Mouse (Mus musculus) megakaryocyte-erythroid progenitor cell, adult 5-6 weeks (primary cell): ENCODE measurements around the gene Anapc16. TPM values are rescaled to one million over a fixed set of nuclear protein-coding genes. Genes with fewer than 3 reads are reported as not detected.

ENCODE experiments used
- ATAC-seq: replicated peaks from 2 replicates; pipeline ENCODE4 v1.8.0; 2016; ENCODE audit warnings: mild to moderate bottlenecking, inconsistent platforms; ENCODE audit not compliant: severe bottlenecking, poor library complexity, low FRiP score, low TSS enrichment
- total RNA-seq, 2 experiments: library from RNA; stranded (forward) in 1 of 2; stranded (reverse) in 1 of 2; fragments of 200-1000, 215-1000 nt in 1 of 2; fragments of >200 nt in 1 of 2; fragmentation: Nextera tagmentation in 1 of 2; gene quantifications; 2 replicates each; pipeline ENCODE4 v1.2.3; 2014 to 2017

Gene Anapc16
- 59.5 and 72.3 TPM in 2 replicates for total RNA-seq (2014; fragmentation: Nextera tagmentation)
- 42.1 and 43.2 TPM in 2 replicates for total RNA-seq (2017)

- ATAC-seq, result peak; percentile 88
These were observed at the start of gene Anapc16, which contains the start of gene Ascc1 for GRCm38 (mm10) chr10:60002673-60003212. TSS of gene Anapc16 (minus strand) at chr10:60003135. TSS of gene Ascc1 (plus strand) at chr10:60002805.

- no peak for ATAC-seq
These were observed 47.6 kb upstream of the Anapc16 start for GRCm38 (mm10) chr10:60050581-60050980.

GRCm38 (mm10) chr10:60046696-60047095 is 43.8 kb upstream of the Anapc16 start:
- ATAC-seq, result no peak

- no peak for ATAC-seq
These were observed 39.5 kb upstream of the Anapc16 start for GRCm38 (mm10) chr10:60042350-60042922.

GRCm38 (mm10) chr10:60035744-60036143 is 32.8 kb upstream of the Anapc16 start:
- ATAC-seq, result peak; percentile 69; the same call in 1 of the 2 replicates

- ATAC-seq, result no peak
These were observed 31.7 kb upstream of the Anapc16 start for GRCm38 (mm10) chr10:60034621-60035020.

GRCm38 (mm10) chr10:60033064-60033463 is 30.1 kb upstream of the Anapc16 start:
- ATAC-seq, result no peak

GRCm38 (mm10) chr10:60032622-60033021 is 29.7 kb upstream of the Anapc16 start:
- no peak for ATAC-seq

GRCm38 (mm10) chr10:60031985-60032384 is 29.1 kb upstream of the Anapc16 start:
- no peak for ATAC-seq

GRCm38 (mm10) chr10:60031562-60031961 is 28.6 kb upstream of the Anapc16 start:
- ATAC-seq, result no peak

- ATAC-seq, result no peak
These were observed 26.5 kb upstream of the Anapc16 start for GRCm38 (mm10) chr10:60029387-60029786.

- ATAC-seq, result no peak
These were observed 26.0 kb upstream of the Anapc16 start for GRCm38 (mm10) chr10:60028979-60029378.

- no peak for ATAC-seq
These were observed 25.2 kb upstream of the Anapc16 start for GRCm38 (mm10) chr10:60028181-60028580.

GRCm38 (mm10) chr10:60027619-60028084 is 24.7 kb upstream of the Anapc16 start:
- no peak for ATAC-seq

- ATAC-seq, result no peak
These were observed 23.9 kb upstream of the Anapc16 start for GRCm38 (mm10) chr10:60026759-60027395.

- ATAC-seq, result no peak
These were observed 20.8 kb upstream of the Anapc16 start for GRCm38 (mm10) chr10:60023751-60024150.

GRCm38 (mm10) chr10:60019299-60019698 is 16.4 kb upstream of the Anapc16 start:
- no peak for ATAC-seq

- no peak for ATAC-seq
These were observed 13.3 kb upstream of the Anapc16 start for GRCm38 (mm10) chr10:60016223-60016622.

- ATAC-seq, result no peak
These were observed 6.2 kb upstream of the Anapc16 start for GRCm38 (mm10) chr10:60009115-60009514.

- no peak for ATAC-seq
These were observed 2.3 kb upstream of the Anapc16 start for GRCm38 (mm10) chr10:60005264-60005663.

GRCm38 (mm10) chr10:60003847-60004246 is 912 bp upstream of the Anapc16 start:
- no peak for ATAC-seq
